Mouse (Mus musculus): ENCODE measurements around the gene Gm28043.

Gm28043 gene

GRCm38 (mm10) chr17:29680174-29680573 is 65.5 kb downstream of the Gm28043 start:
- no peak for DNase-seq (ENCODE audit: low spot score in 2 of 2)

- DNase-seq (ENCODE audit: low spot score in 2 of 2) = no peak
These were observed 66.2 kb downstream of the Gm28043 start for GRCm38 (mm10) chr17:29680921-29681320.

- DNase-seq (ENCODE audit: low spot score in 2 of 2) = no peak
These were observed 67.0 kb downstream of the Gm28043 start for GRCm38 (mm10) chr17:29681669-29682068.

GRCm38 (mm10) chr17:29682261-29682660 is 67.6 kb downstream of the Gm28043 start:
- no peak for DNase-seq (ENCODE audit: low spot score in 2 of 2)

- no peak for DNase-seq (ENCODE audit: low spot score in 2 of 2)
These were observed 68.5 kb downstream of the Gm28043 start for GRCm38 (mm10) chr17:29683127-29683526.

GRCm38 (mm10) chr17:29684275-29684674 is 69.6 kb downstream of the Gm28043 start:
- no peak for DNase-seq (ENCODE audit: low spot score in 2 of 2)

- DNase-seq (ENCODE audit: low spot score in 2 of 2) = no peak
These were observed 72.1 kb downstream of the Gm28043 start for GRCm38 (mm10) chr17:29686771-29687170.

GRCm38 (mm10) chr17:29687373-29687772 is 72.7 kb downstream of the Gm28043 start:
- DNase-seq (ENCODE audit: low spot score in 2 of 2) = no peak

GRCm38 (mm10) chr17:29688610-29689009 is 73.9 kb downstream of the Gm28043 start:
- DNase-seq (ENCODE audit: low spot score in 2 of 2) = no peak

GRCm38 (mm10) chr17:29690257-29690656 is 75.6 kb downstream of the Gm28043 start:
- no peak for DNase-seq (ENCODE audit: low spot score in 2 of 2)

- DNase-seq (ENCODE audit: low spot score in 2 of 2) = no peak
These were observed 78.2 kb downstream of the Gm28043 start for GRCm38 (mm10) chr17:29692827-29693226.

- DNase-seq (ENCODE audit: low spot score in 2 of 2) = no peak
These were observed 78.9 kb downstream of the Gm28043 start for GRCm38 (mm10) chr17:29693571-29693970.

GRCm38 (mm10) chr17:29694516-29694915 is 79.8 kb downstream of the Gm28043 start:
- DNase-seq (ENCODE audit: low spot score in 2 of 2) = no peak

GRCm38 (mm10) chr17:29696940-29697339 is 82.3 kb downstream of the Gm28043 start:
- DNase-seq (ENCODE audit: low spot score in 2 of 2) = no peak

- DNase-seq (ENCODE audit: low spot score in 2 of 2) = no peak
These were observed 83.7 kb downstream of the Gm28043 start for GRCm38 (mm10) chr17:29698421-29698820.

GRCm38 (mm10) chr17:29700573-29700972 is 85.9 kb downstream of the Gm28043 start:
- DNase-seq (ENCODE audit: low spot score in 2 of 2) = no peak

- no peak for DNase-seq (ENCODE audit: low spot score in 2 of 2)
These were observed 88.4 kb downstream of the Gm28043 start for GRCm38 (mm10) chr17:29702938-29703710.

GRCm38 (mm10) chr17:29704781-29705180 is 90.1 kb downstream of the Gm28043 start:
- peak in 1 of 2 experiments; percentile 52 for DNase-seq (ENCODE audit: low spot score in 2 of 2)

GRCm38 (mm10) chr17:29705881-29706280 is 91.2 kb downstream of the Gm28043 start:
- no peak for DNase-seq (ENCODE audit: low spot score in 2 of 2)

GRCm38 (mm10) chr17:29706981-29707545 is 92.4 kb downstream of the Gm28043 start:
- no peak for DNase-seq (ENCODE audit: low spot score in 2 of 2)

GRCm38 (mm10) chr17:29708783-29709182 is 94.1 kb downstream of the Gm28043 start:
- no peak for DNase-seq (ENCODE audit: low spot score in 2 of 2)

- no peak for DNase-seq (ENCODE audit: low spot score in 2 of 2)
These were observed 95.9 kb downstream of the Gm28043 start for GRCm38 (mm10) chr17:29710562-29711044.

- DNase-seq (ENCODE audit: low spot score in 2 of 2) = no peak
These were observed 96.5 kb downstream of the Gm28043 start for GRCm38 (mm10) chr17:29711076-29711744.
